Mouse (Mus musculus) myocyte (in vitro differentiated cells): Measurements from ENCODE around the gene Trak1. TPM values are rescaled to one million over a fixed set of nuclear protein-coding genes. Genes with fewer than 3 reads are reported as not detected.
A peak's percentile ranks its signal among the peaks of the same experiment; 100 is the strongest.

Source experiments
- H3K27me3 ChIP-seq: one replicate; pipeline ENCODE4 v1.6.1; 2011; ENCODE audit not compliant: control insufficient read depth, insufficient read depth, insufficient read length
- H3K36me3 ChIP-seq: one replicate; pipeline ENCODE4 v1.6.1; 2011; ENCODE audit not compliant: control insufficient read depth, insufficient read depth
- H3K4me2 ChIP-seq: one replicate; pipeline ENCODE4 v1.6.1; 2011; ENCODE audit warnings: low read depth, control low read depth
- H3K4me3 ChIP-seq: one replicate; pipeline ENCODE4 v1.5.1; 2011; ENCODE audit warnings: mild to moderate bottlenecking, control low read depth, moderate library complexity
- H3K79me2 ChIP-seq: one replicate; pipeline ENCODE4 v1.6.1; 2011; ENCODE audit not compliant: control insufficient read depth, insufficient read depth
- H3ac ChIP-seq: one replicate; pipeline ENCODE4 v1.6.1; 2011; ENCODE audit not compliant: control insufficient read depth, insufficient read length
- CEBPB ChIP-seq: IDR thresholded peaks from 2 replicates; pipeline ENCODE4 v1.6.1; 2011; ENCODE audit warnings: mild to moderate bottlenecking, moderate library complexity; ENCODE audit not compliant: poor library complexity, insufficient read depth, severe bottlenecking
- E2F4 ChIP-seq: IDR thresholded peaks from one replicate; pipeline ENCODE4 v1.6.1; 2011; ENCODE audit warnings: mild to moderate bottlenecking, control low read depth, moderate library complexity; ENCODE audit not compliant: insufficient read depth
- MAX ChIP-seq: IDR thresholded peaks from one replicate; pipeline ENCODE4 v1.6.1; 2011; ENCODE audit warnings: low read depth, mild to moderate bottlenecking, control low read depth
- MYOD1 ChIP-seq, 3 experiments: IDR thresholded peaks; one replicate each; pipeline ENCODE4 v1.6.1; 2011; ENCODE audit warnings: control low read depth in 2 of 3, low read depth in 2 of 3, mild to moderate bottlenecking in 2 of 3, moderate library complexity in 1 of 3; ENCODE audit not compliant: insufficient read length in 2 of 3, control insufficient read depth in 1 of 3
- MYOG ChIP-seq, 3 experiments: IDR thresholded peaks; one replicate each; pipeline ENCODE4 v1.6.1; 2011; ENCODE audit warnings: control low read depth in 2 of 3, low read depth in 2 of 3, mild to moderate bottlenecking in 2 of 3; ENCODE audit not compliant: insufficient read length in 2 of 3, control insufficient read depth in 1 of 3, insufficient read depth in 1 of 3
- POLR2A ChIP-seq: IDR thresholded peaks from one replicate; pipeline ENCODE4 v1.6.1; 2011; ENCODE audit warnings: low read depth, mild to moderate bottlenecking, control low read depth, moderate library complexity; ENCODE audit not compliant: insufficient read length
- POLR2AphosphoS2 ChIP-seq: IDR thresholded peaks from one replicate; pipeline ENCODE4 v1.6.1; 2011; ENCODE audit warnings: low read depth, control low read depth; ENCODE audit not compliant: insufficient read length
- REST ChIP-seq: IDR thresholded peaks from one replicate; pipeline ENCODE4 v1.6.1; 2011; ENCODE audit warnings: mild to moderate bottlenecking, control low read depth, moderate library complexity; ENCODE audit not compliant: insufficient read depth, insufficient read length
- SRF ChIP-seq: IDR thresholded peaks from one replicate; pipeline ENCODE4 v1.6.1; 2011; ENCODE audit warnings: low read depth; ENCODE audit not compliant: control insufficient read depth, insufficient read length
- TCF12 ChIP-seq: IDR thresholded peaks from one replicate; pipeline ENCODE4 v1.6.1; 2011; ENCODE audit warnings: mild to moderate bottlenecking, control low read depth; ENCODE audit not compliant: poor library complexity, insufficient read depth, severe bottlenecking
- TCF3 ChIP-seq: IDR thresholded peaks from one replicate; pipeline ENCODE4 v1.6.1; 2011; ENCODE audit warnings: low read depth, control low read depth; ENCODE audit not compliant: insufficient read length
- USF1 ChIP-seq: IDR thresholded peaks from one replicate; pipeline ENCODE4 v1.6.1; 2011; ENCODE audit warnings: low read depth, mild to moderate bottlenecking, control low read depth, moderate library complexity
- polyA plus RNA-seq: library from polyadenylated mRNA; unstranded; fragments of >200 nt; fragmentation: generic; extraction: Trizol; gene quantifications from one replicate; pipeline ENCODE4 v1.2.1, GENCODE M21; 2012; ENCODE audit warnings: missing spikeins

Gene Trak1
- polyA plus RNA-seq, 1 experiment: 60.8 TPM

DNA sequence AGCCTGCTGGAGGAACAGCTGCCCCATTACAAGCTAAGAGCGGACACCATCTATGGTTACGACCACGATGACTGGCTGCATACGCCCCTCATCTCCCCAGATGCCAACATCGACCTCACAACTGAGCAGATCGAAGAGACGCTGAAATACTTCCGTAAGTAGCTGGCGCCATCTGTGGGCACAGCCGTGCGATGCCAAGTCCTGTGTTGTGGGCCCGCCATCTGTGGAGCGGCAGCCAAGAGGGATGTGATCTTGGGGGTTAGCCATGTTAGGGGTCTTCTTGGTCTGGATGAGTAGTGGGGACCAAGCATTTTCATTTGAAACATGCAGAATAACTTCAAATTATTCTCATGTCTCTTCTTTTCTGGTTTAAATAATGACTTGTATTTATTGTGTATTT, 94.6 kb downstream of the Trak1 start:
- peaks cover 7% of the 10 kb centered on the region for H3K36me3 ChIP-seq
- TF ChIP-seq TCF12 (no peak), MYOG (IDR thresholded peaks at IDR 0.05; ENCODE audit: control insufficient read depth in 1 of 3, insufficient read depth in 1 of 3, insufficient read length in 2 of 3, low read depth in 2 of 3) (no peak), USF1 (no peak), SRF (no peak), TCF3 (no peak), POLR2A (no peak), MYOD1 (IDR thresholded peaks at IDR 0.05; ENCODE audit: control insufficient read depth in 1 of 3, insufficient read length in 2 of 3, low read depth in 2 of 3) (peak in 1 of 3 experiments; percentile 71), POLR2AphosphoS2 (no peak)
- H3K4me3 ChIP-seq: no peak overlapping the region

DNA sequence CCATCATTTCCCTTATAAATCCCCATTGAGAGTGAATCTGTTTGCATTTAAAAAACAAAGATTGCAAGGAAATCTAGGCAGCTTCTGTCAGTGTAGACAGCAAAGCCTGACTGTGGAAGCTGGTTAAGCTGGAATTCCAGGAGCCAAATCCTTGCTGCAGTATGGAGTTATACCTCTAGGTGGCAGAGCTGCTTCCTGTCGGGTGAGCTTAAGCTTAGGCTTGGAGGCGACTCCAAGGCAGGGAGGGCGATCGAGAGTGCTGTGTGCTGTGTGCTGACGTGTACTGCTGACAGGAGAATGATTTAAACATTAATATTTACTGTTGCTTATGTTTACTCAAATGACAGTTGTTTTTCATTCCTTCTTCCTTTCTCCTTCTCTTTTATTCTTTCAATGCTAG, 95.1 kb downstream of the Trak1 start:
- Histone ChIP-seq H3K27me3 (no peaks in the 10 kb centered on the region), H3K4me2 (no peak overlapping the region), H3K4me3 (no peak overlapping the region), H3K36me3 (peaks cover 7% of the 10 kb centered on the region), H3K79me2 (peaks cover 9% of the 10 kb centered on the region), H3ac (no peak overlapping the region)
- TF ChIP-seq MAX: no peak
- TF ChIP-seq CEBPB: no peak
- no peak for TF ChIP-seq SRF
- TF ChIP-seq POLR2AphosphoS2: no peak
- no peak for TF ChIP-seq E2F4
- TF ChIP-seq TCF12: no peak
- TF ChIP-seq POLR2A: no peak
- no peak for TF ChIP-seq REST
- TF ChIP-seq MYOD1 (IDR thresholded peaks at IDR 0.05; ENCODE audit: control insufficient read depth in 1 of 3, insufficient read length in 2 of 3, low read depth in 2 of 3): no peak
- no peak for TF ChIP-seq USF1
- TF ChIP-seq TCF3: no peak
- TF ChIP-seq MYOG (IDR thresholded peaks at IDR 0.05; ENCODE audit: control insufficient read depth in 1 of 3, insufficient read depth in 1 of 3, insufficient read length in 2 of 3, low read depth in 2 of 3): no peak

More for the DNA sequence above, 94.6 kb downstream of the Trak1 start:
- Histone ChIP-seq H3K79me2 (peaks cover 12% of the 10 kb centered on the region), H3K4me2 (no peak overlapping the region), H3K27me3 (no peaks in the 10 kb centered on the region), H3ac (no peak overlapping the region)

DNA sequence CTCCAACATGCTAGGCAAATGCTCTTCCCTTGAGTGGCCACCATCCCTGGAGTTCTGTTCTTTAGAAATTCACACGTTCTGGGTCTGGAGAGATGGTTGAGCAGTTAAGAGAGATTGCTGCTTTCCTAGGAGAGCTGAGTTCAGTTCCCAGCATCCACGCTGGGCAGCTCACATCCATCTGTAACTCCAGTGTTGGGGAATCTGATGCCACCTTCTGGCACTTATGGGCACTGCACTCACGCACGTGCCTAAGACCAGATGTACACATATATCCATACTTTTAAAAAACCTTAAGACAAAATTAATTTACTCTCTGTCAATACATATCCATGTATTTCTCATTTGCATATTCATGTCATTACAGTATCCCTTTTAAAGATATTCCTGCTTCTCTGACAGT, 95.8 kb downstream of the Trak1 start:
- Histone ChIP-seq H3ac (no peak overlapping the region), H3K4me2 (no peak overlapping the region), H3K4me3 (no peak overlapping the region), H3K36me3 (peaks cover 11% of the 10 kb centered on the region), H3K27me3 (no peaks in the 10 kb centered on the region), H3K79me2 (peaks cover 9% of the 10 kb centered on the region)
- TF ChIP-seq CEBPB: no peak
- TF ChIP-seq MYOG (IDR thresholded peaks at IDR 0.05; ENCODE audit: control insufficient read depth in 1 of 3, insufficient read depth in 1 of 3, insufficient read length in 2 of 3, low read depth in 2 of 3): no peak
- no peak for TF ChIP-seq E2F4
- no peak for TF ChIP-seq REST
- TF ChIP-seq MAX: no peak
- TF ChIP-seq POLR2A: no peak
- TF ChIP-seq TCF12: no peak
- TF ChIP-seq MYOD1 (IDR thresholded peaks at IDR 0.05; ENCODE audit: control insufficient read depth in 1 of 3, insufficient read length in 2 of 3, low read depth in 2 of 3): no peak
- TF ChIP-seq TCF3: no peak
- no peak for TF ChIP-seq USF1
- no peak for TF ChIP-seq SRF
- no peak for TF ChIP-seq POLR2AphosphoS2

DNA sequence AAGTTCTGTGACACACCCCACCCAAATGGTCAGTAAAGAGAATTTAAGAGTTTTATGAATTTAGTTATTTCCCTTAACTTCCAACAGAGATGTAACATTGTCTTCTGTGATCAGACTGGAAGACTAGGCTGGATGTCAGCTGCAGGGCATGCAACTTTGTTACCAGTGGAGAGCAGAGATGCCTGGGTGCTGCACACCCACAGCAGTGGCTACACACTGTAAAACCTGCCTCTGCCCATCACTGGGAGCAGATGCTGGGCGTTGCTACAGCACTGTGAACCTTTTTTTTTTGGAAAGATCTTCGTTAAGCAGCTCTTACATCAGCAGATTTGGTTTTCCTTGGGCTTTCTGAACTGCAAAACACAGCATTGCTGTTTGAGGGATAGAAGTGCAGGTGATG, 97.6 kb downstream of the Trak1 start:
- peaks cover 9% of the 10 kb centered on the region for H3K36me3 ChIP-seq
- no peaks in the 10 kb centered on the region for H3K27me3 ChIP-seq
- TF ChIP-seq SRF (no peak), POLR2AphosphoS2 (no peak), MYOD1 (IDR thresholded peaks at IDR 0.05; ENCODE audit: control insufficient read depth in 1 of 3, insufficient read length in 2 of 3, low read depth in 2 of 3) (peak in 2 of 3 experiments; percentile 34 to 73), E2F4 (no peak), MYOG (IDR thresholded peaks at IDR 0.05; ENCODE audit: control insufficient read depth in 1 of 3, insufficient read depth in 1 of 3, insufficient read length in 2 of 3, low read depth in 2 of 3) (peak in 1 of 3 experiments; percentile 37), TCF12 (no peak)
- H3K4me2 ChIP-seq: no peak overlapping the region
- H3K79me2 ChIP-seq: peaks cover 12% of the 10 kb centered on the region
- no peak overlapping the region for H3K4me3 ChIP-seq
- no peak overlapping the region for H3ac ChIP-seq

DNA sequence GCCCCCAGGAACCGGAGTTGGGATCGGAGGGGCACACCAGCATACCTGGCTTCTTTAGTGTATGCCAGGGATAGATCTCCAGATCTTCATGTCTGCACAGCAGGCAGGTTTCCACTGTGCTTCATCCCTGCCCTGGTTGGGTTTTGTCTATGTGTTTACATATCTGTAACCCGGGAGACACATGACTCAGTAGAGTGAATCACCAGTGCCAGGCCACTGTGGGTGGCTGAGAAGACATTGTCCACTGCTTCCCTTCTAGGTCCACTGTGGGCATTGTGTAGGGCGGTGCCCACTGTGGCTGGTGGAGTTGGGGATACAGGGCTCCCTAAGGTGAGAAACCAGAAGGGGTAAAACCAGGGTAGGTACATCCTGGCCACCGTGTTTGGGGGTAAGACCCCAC, 98.5 kb downstream of the Trak1 start:
- H3ac ChIP-seq: no peak overlapping the region
- peaks cover 14% of the 10 kb centered on the region for H3K36me3 ChIP-seq
- TF ChIP-seq MYOG (IDR thresholded peaks at IDR 0.05; ENCODE audit: control insufficient read depth in 1 of 3, insufficient read depth in 1 of 3, insufficient read length in 2 of 3, low read depth in 2 of 3): no peak
- TF ChIP-seq TCF12: no peak
- peak in 1 of 3 experiments; percentile 37 for TF ChIP-seq MYOD1 (IDR thresholded peaks at IDR 0.05; ENCODE audit: control insufficient read depth in 1 of 3, insufficient read length in 2 of 3, low read depth in 2 of 3)
- peaks cover 15% of the 10 kb centered on the region for H3K79me2 ChIP-seq
- no peaks in the 10 kb centered on the region for H3K27me3 ChIP-seq
- peak overlapping the region; percentile 30 for H3K4me2 ChIP-seq
- no peak overlapping the region for H3K4me3 ChIP-seq
